Mouse (Mus musculus) brain, embryonic 14.5 days (tissue): ENCODE results near the gene Tnfaip8l2.

ENCODE experiments used
- CTCF ChIP-seq: fragments of 200-500 bp; IDR thresholded peaks from 2 replicates; pipeline ENCODE4 v1.5.1; 2012; ENCODE audit warnings: inconsistent platforms, mild to moderate bottlenecking, moderate library complexity, borderline replicate concordance; ENCODE audit not compliant: insufficient read depth, insufficient read length; ENCODE audit errors: extremely low read depth
- POLR2A ChIP-seq: fragments of 200-500 bp; IDR thresholded peaks from 2 replicates; pipeline ENCODE4 v1.6.1; 2012; ENCODE audit warnings: mild to moderate bottlenecking, inconsistent platforms, borderline replicate concordance; ENCODE audit not compliant: poor library complexity, insufficient read depth, insufficient read length, severe bottlenecking; ENCODE audit errors: extremely low read depth

DNA sequence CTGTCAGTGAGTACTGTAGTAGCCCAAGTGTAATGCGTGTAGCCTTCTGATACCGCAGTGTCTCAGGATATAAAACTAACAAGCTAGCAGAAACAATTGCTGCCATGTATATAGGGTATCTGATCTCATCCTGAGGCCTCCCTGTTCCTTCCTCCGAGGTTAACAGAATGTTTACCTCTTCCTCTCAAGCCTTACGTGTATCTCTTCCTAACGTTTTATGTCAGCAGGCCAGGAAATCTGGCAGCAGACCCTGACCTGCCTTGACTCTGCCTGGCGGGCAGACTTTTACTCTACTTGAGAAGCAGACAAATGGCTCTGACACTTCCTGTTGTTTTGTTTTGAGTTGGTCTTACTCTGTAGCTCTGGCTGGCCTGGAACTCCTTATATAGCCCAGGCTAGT, 20.6 kb downstream of the Tnfaip8l2 start:
- no peak for TF ChIP-seq CTCF
- TF ChIP-seq POLR2A, result no peak
